In the genomic region with DNA sequence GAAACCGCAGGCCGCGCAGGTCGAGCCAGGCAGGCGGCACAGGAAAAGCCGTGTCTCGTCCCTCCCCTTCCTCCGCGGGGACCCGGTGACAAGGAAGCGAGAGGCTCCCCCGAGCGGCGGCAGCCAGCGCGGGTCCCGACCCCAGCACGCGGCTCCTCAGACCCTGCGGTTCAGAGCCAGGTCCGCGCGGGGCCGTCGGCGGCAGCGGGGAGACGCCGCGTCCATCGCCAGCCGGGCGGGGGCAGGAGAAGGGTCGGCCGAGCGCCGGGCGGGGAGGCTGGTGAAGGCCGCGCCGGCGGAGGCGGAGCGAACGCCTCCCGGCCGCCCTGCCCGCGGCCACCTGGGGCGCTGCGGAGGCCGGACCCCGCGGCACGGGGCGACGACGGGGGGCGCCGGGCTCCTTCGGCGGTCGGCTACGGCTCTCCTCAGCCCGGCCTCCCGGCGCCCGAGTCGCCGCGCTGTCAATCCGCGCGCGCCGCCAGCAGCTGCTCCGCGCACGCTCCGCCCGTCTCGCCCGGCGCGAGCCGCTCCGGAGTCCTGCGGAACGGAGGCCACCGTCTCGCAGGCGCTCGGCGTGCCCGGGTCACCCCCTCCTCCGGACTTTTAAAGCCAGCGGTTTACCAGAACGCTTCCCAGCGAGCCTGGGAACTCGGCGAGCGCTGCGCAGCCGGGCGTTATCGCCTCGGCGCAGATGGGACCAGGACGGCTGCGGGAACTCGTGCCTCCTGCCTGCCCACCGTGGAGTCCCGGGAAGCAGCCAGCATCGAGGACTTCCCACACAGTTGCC, we compare ENCODE assay signal across 8 mouse cellular contexts. TPM values are rescaled to one million over a fixed set of nuclear protein-coding genes. Genes with fewer than 3 reads are reported as not detected.
DNase-seq lines count a peak whose midpoint lies in the region; ATAC-seq and TF ChIP-seq lines count a peak whose summit lies in the region.

Gene Hectd1, minus strand, starts transcription at position 247 of the 787 bp plus-strand sequence.

- DNase-seq in 416B (ENCODE audit: low read depth) = peak; percentile 76
- peak; percentile 68 for DNase-seq in adrenal gland, postnatal 4 days (ENCODE audit: low spot score in 2 of 2)
- DNase-seq in heart, adult 9 months (ENCODE audit: low spot score in 2 of 2) = peak; percentile 85 to 87
- peak; percentile 84 for DNase-seq in limb, embryonic 14.5 days (ENCODE audit: low spot score)
- peak; percentile 60 to 80 for DNase-seq in spleen, adult 2 months (ENCODE audit: low read depth in 1 of 2, low spot score in 2 of 2)

- H3K27me3 ChIP-seq in embryonic facial prominence, embryonic 15.5 days = no peaks in the 10 kb centered on the region
- H3K27me3 ChIP-seq in kidney, embryonic 14.5 days (ENCODE audit: control insufficient read depth, insufficient read depth, low read length) = no peaks in the 10 kb centered on the region
- no peaks in the 10 kb centered on the region for H3K27me3 ChIP-seq in limb, embryonic 14.5 days (ENCODE audit: control insufficient read depth, insufficient read depth, low read length)
- H3K27me3 ChIP-seq in midbrain, embryonic 16.5 days (ENCODE audit: control insufficient read depth, insufficient read depth, low read depth, low read length) = no peaks in the 10 kb centered on the region
- no peaks in the 10 kb centered on the region for H3K27me3 ChIP-seq in spleen, adult 2 months (ENCODE audit: control insufficient read depth, insufficient read depth, low read length)

- peak within 1 kb of the TSS; percentile 58 for H3K4me2 ChIP-seq in embryonic facial prominence, embryonic 15.5 days (replicated peaks)
- peak within 1 kb of the TSS; percentile 78 for H3K4me2 ChIP-seq in kidney, embryonic 14.5 days (replicated peaks; ENCODE audit: low read depth, low read length)
- peak within 1 kb of the TSS; percentile 70 for H3K4me2 ChIP-seq in limb, embryonic 14.5 days (replicated peaks; ENCODE audit: low read depth, low read length, severe bottlenecking)
- peak within 1 kb of the TSS; percentile 71 for H3K4me2 ChIP-seq in midbrain, embryonic 16.5 days (ENCODE audit: low read length)

- H3K9ac ChIP-seq in embryonic facial prominence, embryonic 15.5 days = peak within 1 kb of the TSS; percentile 87
- peak within 1 kb of the TSS; percentile 99 for H3K9ac ChIP-seq in kidney, embryonic 14.5 days (ENCODE audit: low read depth, low read length)
- H3K9ac ChIP-seq in limb, embryonic 14.5 days (ENCODE audit: low read depth, low read length, severe bottlenecking) = peak within 1 kb of the TSS; percentile 99
- peak within 1 kb of the TSS; percentile 100 for H3K9ac ChIP-seq in midbrain, embryonic 16.5 days (ENCODE audit: low read depth, low read length)

- H3K27ac ChIP-seq in embryonic facial prominence, embryonic 15.5 days (replicated peaks) = peak within 1 kb of the TSS; percentile 98
- H3K27ac ChIP-seq in kidney, embryonic 14.5 days (ENCODE audit: low read depth, low read length) = peak within 1 kb of the TSS; percentile 99
- peak within 1 kb of the TSS; percentile 99 for H3K27ac ChIP-seq in limb, embryonic 14.5 days (replicated peaks; ENCODE audit: low read depth, low read length)
- H3K27ac ChIP-seq in midbrain, embryonic 16.5 days (ENCODE audit: low read length) = peak within 1 kb of the TSS; percentile 98
- peak within 1 kb of the TSS; percentile 100 for H3K27ac ChIP-seq in spleen, adult 2 months (ENCODE audit: insufficient read depth, low read length)

- WGBS in embryonic facial prominence, embryonic 15.5 days = under 1% methylated on average over 89 of the region's 114 CpGs
- under 1% methylated on average over 85 of the region's 114 CpGs for WGBS in kidney, embryonic 14.5 days
- WGBS in limb, embryonic 14.5 days = 0% methylated on average over 34 of the region's 114 CpGs
- 0% methylated on average over 88 of the region's 114 CpGs for WGBS in midbrain, embryonic 16.5 days
- WGBS in spleen, adult 2 months = under 1% methylated on average over 107 of the region's 114 CpGs

- peak; percentile 94 for ATAC-seq in embryonic facial prominence, embryonic 15.5 days (ENCODE audit: insufficient number of reproducible peaks, low FRiP score, low TSS enrichment, low read depth)
- ATAC-seq in kidney, embryonic 14.5 days (ENCODE audit: low FRiP score, low TSS enrichment) = peak; percentile 95
- peak; percentile 96 for ATAC-seq in limb, embryonic 14.5 days (ENCODE audit: low FRiP score, low read depth)
- peak; percentile 94 for ATAC-seq in midbrain, embryonic 16.5 days

- peak; percentile 74; the same call in 1 of the 2 replicates for TF ChIP-seq POLR2A in limb, embryonic 14.5 days (IDR thresholded peaks at IDR 0.05; ENCODE audit: borderline replicate concordance, extremely low read depth, insufficient read depth, insufficient read length)
- TF ChIP-seq POLR2A in spleen, adult 2 months (IDR thresholded peaks at IDR 0.05; ENCODE audit: low read depth, low read length) = peak; percentile 15; the same call in 1 of the 2 replicates

- no peaks in the 10 kb centered on the region for H3K9me3 ChIP-seq in embryonic facial prominence, embryonic 15.5 days (replicated peaks)
- no peaks in the 10 kb centered on the region for H3K9me3 ChIP-seq in kidney, embryonic 14.5 days (ENCODE audit: control insufficient read depth, low read length)
- no peaks in the 10 kb centered on the region for H3K9me3 ChIP-seq in limb, embryonic 14.5 days (ENCODE audit: control insufficient read depth, low read length)
- H3K9me3 ChIP-seq in midbrain, embryonic 16.5 days (replicated peaks; ENCODE audit: control insufficient read depth, low read length, poor library complexity, severe bottlenecking) = no peaks in the 10 kb centered on the region

- H3K36me3 ChIP-seq in embryonic facial prominence, embryonic 15.5 days = no peaks in the 10 kb centered on the region
- H3K36me3 ChIP-seq in kidney, embryonic 14.5 days (ENCODE audit: control insufficient read depth, insufficient read depth, low read length) = peaks cover 10% of the 10 kb centered on the region; the same call in 1 of the 2 replicates
- H3K36me3 ChIP-seq in limb, embryonic 14.5 days (ENCODE audit: control insufficient read depth, insufficient read depth, low read length) = peaks cover 17% of the 10 kb centered on the region
- 0 out of 2 replicates have a peak, but pooled peaks cover 4% of the 10 kb centered on the region for H3K36me3 ChIP-seq in midbrain, embryonic 16.5 days (ENCODE audit: control insufficient read depth, insufficient read depth, low read length)
- peaks cover 5% of the 10 kb centered on the region for H3K36me3 ChIP-seq in spleen, adult 2 months (ENCODE audit: control insufficient read depth, insufficient read depth, low read length)

- TF ChIP-seq CTCF in spleen, adult 2 months (IDR thresholded peaks at IDR 0.05; ENCODE audit: extremely low read depth, insufficient read depth, insufficient read length, insufficient replicate concordance) = 0 out of 2 replicates have a peak, but pooled peaks have one; percentile 20

- peaks cover 14% of the 10 kb centered on the region; the same call in 1 of the 2 replicates for H3K4me1 ChIP-seq in embryonic facial prominence, embryonic 15.5 days
- H3K4me1 ChIP-seq in kidney, embryonic 14.5 days (ENCODE audit: control insufficient read depth, insufficient read depth, low read length) = peaks cover 5% of the 10 kb centered on the region; the same call in 1 of the 2 replicates
- H3K4me1 ChIP-seq in limb, embryonic 14.5 days (ENCODE audit: control insufficient read depth, insufficient read depth, low read length) = peaks cover 11% of the 10 kb centered on the region
- peaks cover 21% of the 10 kb centered on the region for H3K4me1 ChIP-seq in midbrain, embryonic 16.5 days (ENCODE audit: control insufficient read depth, insufficient read depth, low read length)
- H3K4me1 ChIP-seq in spleen, adult 2 months (ENCODE audit: control insufficient read depth, insufficient read depth, insufficient read length) = no peaks in the 10 kb centered on the region; the same call in 1 of the 2 replicates

- H3K4me3 ChIP-seq in embryonic facial prominence, embryonic 15.5 days (replicated peaks) = peak within 1 kb of the TSS; percentile 78
- peak within 1 kb of the TSS; percentile 99 for H3K4me3 ChIP-seq in kidney, embryonic 14.5 days (ENCODE audit: low read length)
- H3K4me3 ChIP-seq in limb, embryonic 14.5 days (replicated peaks; ENCODE audit: low read length) = peak within 1 kb of the TSS; percentile 92
- H3K4me3 ChIP-seq in midbrain, embryonic 16.5 days (ENCODE audit: low read depth, low read length) = peak within 1 kb of the TSS; percentile 96
- peak within 1 kb of the TSS; percentile 100 for H3K4me3 ChIP-seq in spleen, adult 2 months (ENCODE audit: extremely low read depth, insufficient read depth, insufficient read length)

RNA-seq across cellular contexts. Expression of gene Hectd1, which starts in this region (rescaled TPM):
- total RNA-seq in adrenal gland, postnatal 4 days (2021) = 100 to 1,000 TPM in 1 of 2 experiments, 10 to 100 TPM in 1; 93.9 to 102 TPM
- polyA plus RNA-seq in embryonic facial prominence, embryonic 15.5 days (2015; fragmentation: Nextera tagmentation; extraction: Ambion mirVana) = 39.8 and 40.7 TPM in 2 replicates
- 36.0 and 51.6 TPM in 2 replicates for polyA plus RNA-seq in kidney, embryonic 14.5 days (2014; fragmentation: Nextera tagmentation; extraction: Ambion mirVana)
- 32.8 and 35.8 TPM in 2 replicates for polyA plus RNA-seq in limb, embryonic 14.5 days (2012; rRNA removed)
- polyA plus RNA-seq in limb, embryonic 14.5 days (2014; fragmentation: Nextera tagmentation; extraction: Ambion mirVana) = 44.0 and 45.6 TPM in 2 replicates
- polyA plus RNA-seq in midbrain, embryonic 16.5 days (2015; fragmentation: Nextera tagmentation; extraction: Ambion mirVana) = 34.1 and 36.2 TPM in 2 replicates
- polyA plus RNA-seq in spleen, adult 2 months (2012; rRNA removed) = 11.1 and 12.8 TPM in 2 replicates

Comparison
In these comparisons a context has a peak if more than half of its experiments do, and no peak if none do; other contexts are left out.
1. Peak in every context shown above with its lines: DNase-seq, ATAC-seq, H3K4me3 ChIP-seq and H3K27ac ChIP-seq.